Mouse (Mus musculus) ES-Bruce4 (cell line): ENCODE results near the gene Auts2.

Experiments used
- CTCF ChIP-seq: IDR thresholded peaks from one replicate; pipeline ENCODE4 v1.8.1; 2011; ENCODE audit warnings: low read depth, low read length
- POLR2A ChIP-seq: IDR thresholded peaks from one replicate; pipeline ENCODE4 v1.8.1; 2011; ENCODE audit warnings: low read length; ENCODE audit not compliant: insufficient read depth

GRCm38 (mm10) chr5:132450071-132450470 is 93.1 kb downstream of the Auts2 start:
- no peak for TF ChIP-seq POLR2A
- TF ChIP-seq CTCF = no peak
